Mouse (Mus musculus) kidney, embryonic 15.5 days (tissue): ENCODE measurements at regions not wholly inside any gene's neighbourhood (a gene's known extent, or its start where the extent isn't known, plus 50 kb on each side); places are given as distances from the start of the nearest gene placed in this dataset.

Source experiments
- ATAC-seq: fragments of 200-750 bp; cut with Nextera tagmentation; replicated peaks from 2 replicates; pipeline ENCODE4 v1.8.0; 2017; ENCODE audit warnings: moderate TSS enrichment; ENCODE audit not compliant: low FRiP score
- H3K27ac ChIP-seq: fragments of 300-500 bp; sonication (generic); 2 replicates; pipeline ENCODE4 v1.5.1; 2015; ENCODE audit warnings: mild to moderate bottlenecking, inconsistent platforms
- H3K27me3 ChIP-seq: fragments of 300-500 bp; sonication (generic); 2 replicates; pipeline ENCODE4 v1.6.1; 2015; ENCODE audit warnings: inconsistent platforms
- H3K36me3 ChIP-seq: fragments of 300-500 bp; sonication (generic); 2 replicates; pipeline ENCODE4 v1.6.1; 2015; ENCODE audit warnings: inconsistent platforms
- H3K4me1 ChIP-seq: fragments of 300-500 bp; sonication (generic); 2 replicates; pipeline ENCODE4 v1.6.1; 2015; ENCODE audit warnings: inconsistent platforms
- H3K4me2 ChIP-seq: fragments of 300-500 bp; sonication (generic); 2 replicates; pipeline ENCODE4 v1.6.1; 2015; ENCODE audit warnings: moderate library complexity, mild to moderate bottlenecking, inconsistent platforms
- H3K4me3 ChIP-seq: fragments of 300-500 bp; sonication (generic); replicated peaks from 2 replicates; pipeline ENCODE4 v1.5.1; 2015; ENCODE audit warnings: mild to moderate bottlenecking, inconsistent platforms
- H3K9ac ChIP-seq: fragments of 300-500 bp; sonication (generic); 2 replicates; pipeline ENCODE4 v1.6.1; 2015; ENCODE audit warnings: mild to moderate bottlenecking, inconsistent platforms
- H3K9me3 ChIP-seq: fragments of 300-500 bp; sonication (generic); replicated peaks from 2 replicates; pipeline ENCODE4 v1.6.1; 2016; ENCODE audit warnings: inconsistent platforms
- WGBS: fragments of 180-500 bp; shearing (Covaris S2); methylation state at CpG from one replicate; pipeline ENCODE4 v1.1.7; 2015; ENCODE audit warnings: mixed read lengths; 5-methylcytosine and 5-hydroxymethylcytosine counted together

DNA sequence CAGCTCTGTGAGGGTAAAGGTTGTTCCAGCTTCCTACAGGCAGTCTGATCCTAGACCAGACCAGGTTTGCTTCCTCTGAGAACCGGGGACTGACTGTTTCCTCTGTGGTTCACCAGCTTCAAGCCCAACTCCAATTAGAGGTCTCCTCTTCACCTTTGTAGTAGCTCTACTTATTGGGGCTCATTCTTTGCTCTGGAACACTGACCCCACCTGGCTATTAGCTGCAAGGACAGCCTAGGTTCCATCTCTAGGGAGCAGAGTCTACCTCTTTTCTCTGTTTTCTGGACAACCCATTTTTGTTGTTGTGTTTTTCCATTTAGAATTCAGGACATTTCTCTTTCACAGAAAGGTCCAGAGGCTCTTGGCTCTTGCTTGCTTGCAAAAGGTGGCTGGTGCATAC lies 129.3 kb upstream of the Podxl start:
- no peak for ATAC-seq
- no peak overlapping the region for H3K9ac ChIP-seq
- no peaks in the 10 kb centered on the region for H3K27me3 ChIP-seq
- no peaks in the 10 kb centered on the region for H3K4me1 ChIP-seq
- no peak overlapping the region for H3K4me3 ChIP-seq
- H3K27ac ChIP-seq = no peak overlapping the region
- whole genome bisulfite sequencing = 87% methylated on average over 1 of the region's 1 CpGs
- no peaks in the 10 kb centered on the region for H3K36me3 ChIP-seq
- H3K4me2 ChIP-seq = no peak overlapping the region
- H3K9me3 ChIP-seq = no peaks in the 10 kb centered on the region

DNA sequence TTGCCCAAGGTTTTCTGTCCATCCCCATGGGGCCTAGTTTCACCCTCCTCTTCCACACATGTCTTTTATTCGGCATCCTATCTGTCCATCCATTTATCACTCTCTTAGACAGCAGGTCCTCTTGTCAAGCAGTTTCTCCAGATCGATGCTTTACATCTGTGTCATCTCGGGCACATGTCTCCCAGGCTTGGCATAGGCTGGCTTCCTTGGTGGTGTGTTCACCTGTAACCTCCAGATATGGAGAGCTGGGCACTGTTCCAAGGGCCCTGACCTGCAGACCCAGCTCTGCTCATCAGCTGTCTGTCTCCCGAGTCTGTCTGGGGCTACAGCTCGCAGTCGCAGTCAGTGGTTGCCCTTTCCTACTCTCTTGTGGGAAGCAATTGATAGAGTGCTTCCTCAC lies 128.2 kb upstream of the Podxl start:
- no peak for ATAC-seq
- Histone ChIP-seq H3K4me3 (no peak overlapping the region), H3K4me2 (no peak overlapping the region), H3K27ac (no peak overlapping the region), H3K27me3 (no peaks in the 10 kb centered on the region), H3K9me3 (no peaks in the 10 kb centered on the region), H3K9ac (no peak overlapping the region), H3K36me3 (no peaks in the 10 kb centered on the region), H3K4me1 (no peaks in the 10 kb centered on the region)
- 64% methylated on average over 6 of the region's 6 CpGs for WGBS

DNA sequence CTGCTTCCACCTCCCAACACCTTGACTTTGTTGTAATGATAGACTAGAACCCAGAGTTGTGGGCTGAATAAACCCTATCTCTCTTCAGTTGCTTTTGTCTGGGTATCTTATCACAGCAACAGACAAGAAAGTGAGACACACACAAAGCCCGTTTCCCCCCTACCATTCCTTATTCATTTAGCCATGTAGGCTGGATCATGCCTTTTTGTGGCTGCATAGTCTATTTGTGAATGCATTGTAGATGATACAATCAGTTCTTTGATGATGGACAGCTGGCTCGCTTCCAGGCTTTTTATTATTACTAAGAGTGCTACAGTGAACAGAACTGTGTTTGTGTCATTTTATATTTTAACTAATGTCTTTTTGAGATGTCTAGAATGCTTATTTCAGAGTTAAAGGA lies 116.3 kb upstream of the Podxl start:
- H3K36me3 ChIP-seq = no peaks in the 10 kb centered on the region
- H3K4me1 ChIP-seq = no peaks in the 10 kb centered on the region
- no peaks in the 10 kb centered on the region for H3K27me3 ChIP-seq
- ATAC-seq = no peak
- H3K4me2 ChIP-seq = no peak overlapping the region
- H3K4me3 ChIP-seq = no peak overlapping the region
- H3K9ac ChIP-seq = no peak overlapping the region
- H3K9me3 ChIP-seq = no peaks in the 10 kb centered on the region
- H3K27ac ChIP-seq = no peak overlapping the region
- 75% methylated on average over 2 of the region's 2 CpGs for WGBS

DNA sequence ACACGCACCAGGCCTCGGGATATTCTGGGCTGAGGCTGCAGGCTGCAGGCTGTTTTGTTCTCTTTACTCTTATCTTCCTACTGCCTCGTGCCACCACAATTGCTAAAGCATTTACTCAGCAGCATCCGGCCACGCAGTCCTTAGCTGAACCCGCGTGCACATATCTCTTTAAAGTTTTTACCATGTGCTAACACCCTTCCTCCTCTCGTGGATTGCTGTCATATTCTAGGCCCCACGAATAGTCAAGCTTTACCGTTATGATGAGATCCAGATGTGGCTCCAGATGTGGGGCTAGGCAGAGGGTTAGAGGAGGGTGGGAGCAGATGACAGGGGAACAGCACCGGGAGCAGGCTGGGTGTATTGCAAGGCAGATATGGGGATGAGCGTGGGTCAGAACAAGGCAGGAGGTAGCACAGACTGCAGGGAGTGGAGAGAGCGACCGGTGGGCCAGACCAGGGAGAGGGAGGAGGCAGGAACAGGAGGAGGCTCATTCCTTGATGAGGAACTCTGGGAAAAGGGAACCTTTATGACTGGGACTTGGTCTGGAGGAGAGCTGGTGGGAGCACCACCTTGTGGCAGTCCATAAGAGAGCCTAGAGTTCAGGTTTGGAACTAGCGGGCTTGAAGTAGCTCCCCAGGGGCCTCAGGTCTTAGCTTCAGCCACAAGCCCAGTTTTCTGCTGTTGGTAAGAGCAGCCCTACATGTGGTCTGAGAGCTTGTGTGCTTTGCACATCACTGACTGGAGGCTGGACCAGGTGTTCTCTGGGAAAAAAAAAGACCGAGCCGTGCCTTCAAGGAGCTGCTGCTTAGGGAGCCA lies 102.1 kb upstream of the Podxl start:
- Histone ChIP-seq H3K36me3 (no peaks in the 10 kb centered on the region), H3K4me3 (no peak overlapping the region), H3K27ac (no peak overlapping the region), H3K9ac (no peak overlapping the region), H3K27me3 (peaks cover 10% of the 10 kb centered on the region; the same call in 1 of the 2 replicates), H3K4me1 (no peaks in the 10 kb centered on the region), H3K4me2 (no peak overlapping the region), H3K9me3 (no peaks in the 10 kb centered on the region)
- 68% methylated on average over 17 of the region's 17 CpGs for WGBS
- no peak for ATAC-seq

DNA sequence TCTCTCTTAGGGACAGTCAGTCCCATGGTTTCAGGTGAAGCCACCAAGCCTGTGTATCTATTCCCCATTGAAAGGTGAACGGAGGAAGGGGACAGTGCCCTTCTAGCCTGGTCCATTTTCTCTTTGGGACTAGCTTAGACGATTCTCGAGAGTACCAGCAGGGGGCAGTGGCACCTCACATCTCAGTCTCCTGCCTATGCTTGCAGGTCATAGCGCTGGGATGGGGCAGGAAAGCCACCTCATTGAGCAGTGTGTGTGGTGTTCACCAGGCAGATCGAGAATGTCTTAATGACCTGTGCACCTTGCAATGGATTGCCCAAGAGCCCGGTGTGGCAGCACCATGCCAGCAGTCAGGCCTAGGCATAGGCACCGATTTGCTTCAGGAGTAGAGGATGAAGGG lies 100.7 kb upstream of the Podxl start:
- peak; percentile 62; the same call in 1 of the 2 replicates for ATAC-seq
- Histone ChIP-seq H3K9me3 (no peaks in the 10 kb centered on the region), H3K36me3 (no peaks in the 10 kb centered on the region), H3K4me2 (no peak overlapping the region), H3K9ac (no peak overlapping the region), H3K27me3 (peaks cover 14% of the 10 kb centered on the region; the same call in 1 of the 2 replicates), H3K4me1 (no peaks in the 10 kb centered on the region), H3K4me3 (no peak overlapping the region), H3K27ac (no peak overlapping the region)
- 17% methylated on average over 7 of the region's 7 CpGs for WGBS

DNA sequence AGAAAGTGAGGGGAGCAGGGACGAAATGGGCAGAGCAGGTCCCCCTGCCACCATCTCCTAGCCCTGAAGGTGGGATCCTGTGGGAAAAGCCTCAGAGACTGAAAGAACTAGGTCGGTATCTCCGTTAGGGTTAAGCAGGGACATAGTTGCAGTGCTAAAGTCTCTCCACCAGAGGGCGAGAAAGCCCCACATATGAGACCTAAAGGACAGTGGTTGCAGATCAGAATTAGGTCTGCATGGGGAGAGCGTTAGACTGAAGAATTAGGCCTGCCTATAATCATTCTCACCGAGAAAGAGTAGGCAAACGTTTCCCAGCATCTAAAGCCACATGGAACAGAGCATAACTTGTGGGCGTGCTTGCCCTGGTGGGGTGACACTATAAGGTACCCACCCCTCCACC lies 97.0 kb upstream of the Podxl start:
- WGBS = 14% methylated on average over 8 of the region's 8 CpGs
- 0 out of 2 replicates have a peak, but pooled peaks have one; percentile 31 for ATAC-seq
- Histone ChIP-seq H3K9ac (no peak overlapping the region), H3K36me3 (no peaks in the 10 kb centered on the region), H3K4me2 (no peak overlapping the region), H3K4me3 (no peak overlapping the region), H3K27me3 (peaks cover 14% of the 10 kb centered on the region; the same call in 1 of the 2 replicates), H3K4me1 (no peaks in the 10 kb centered on the region), H3K27ac (no peak overlapping the region), H3K9me3 (no peaks in the 10 kb centered on the region)

DNA sequence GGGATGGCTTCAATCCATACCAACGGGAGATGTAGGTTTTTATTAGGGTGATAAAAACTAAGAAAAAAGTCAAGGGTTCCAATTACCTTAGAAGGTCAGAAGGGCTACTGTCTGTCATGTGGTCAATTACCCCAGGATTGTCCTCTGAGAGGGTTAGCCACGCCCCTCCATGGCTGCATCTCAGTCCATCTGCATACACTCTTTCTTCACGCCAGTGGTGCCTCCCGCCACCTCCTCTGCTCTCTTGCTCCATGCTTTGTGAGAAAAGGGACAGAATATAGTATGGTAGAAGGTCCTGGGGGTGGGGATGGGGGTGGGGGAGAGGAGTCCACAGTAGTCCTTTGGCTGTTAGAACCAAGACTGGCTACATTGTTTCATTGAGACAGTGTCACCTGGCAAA lies 96.1 kb upstream of the Podxl start:
- H3K9me3 ChIP-seq = no peaks in the 10 kb centered on the region
- H3K9ac ChIP-seq = no peak overlapping the region
- no peaks in the 10 kb centered on the region for H3K4me1 ChIP-seq
- no peaks in the 10 kb centered on the region for H3K36me3 ChIP-seq
- WGBS = 30% methylated on average over 4 of the region's 4 CpGs
- ATAC-seq = no peak
- peaks cover 14% of the 10 kb centered on the region; the same call in 1 of the 2 replicates for H3K27me3 ChIP-seq
- H3K27ac ChIP-seq = no peak overlapping the region
- H3K4me2 ChIP-seq = no peak overlapping the region
- no peak overlapping the region for H3K4me3 ChIP-seq

DNA sequence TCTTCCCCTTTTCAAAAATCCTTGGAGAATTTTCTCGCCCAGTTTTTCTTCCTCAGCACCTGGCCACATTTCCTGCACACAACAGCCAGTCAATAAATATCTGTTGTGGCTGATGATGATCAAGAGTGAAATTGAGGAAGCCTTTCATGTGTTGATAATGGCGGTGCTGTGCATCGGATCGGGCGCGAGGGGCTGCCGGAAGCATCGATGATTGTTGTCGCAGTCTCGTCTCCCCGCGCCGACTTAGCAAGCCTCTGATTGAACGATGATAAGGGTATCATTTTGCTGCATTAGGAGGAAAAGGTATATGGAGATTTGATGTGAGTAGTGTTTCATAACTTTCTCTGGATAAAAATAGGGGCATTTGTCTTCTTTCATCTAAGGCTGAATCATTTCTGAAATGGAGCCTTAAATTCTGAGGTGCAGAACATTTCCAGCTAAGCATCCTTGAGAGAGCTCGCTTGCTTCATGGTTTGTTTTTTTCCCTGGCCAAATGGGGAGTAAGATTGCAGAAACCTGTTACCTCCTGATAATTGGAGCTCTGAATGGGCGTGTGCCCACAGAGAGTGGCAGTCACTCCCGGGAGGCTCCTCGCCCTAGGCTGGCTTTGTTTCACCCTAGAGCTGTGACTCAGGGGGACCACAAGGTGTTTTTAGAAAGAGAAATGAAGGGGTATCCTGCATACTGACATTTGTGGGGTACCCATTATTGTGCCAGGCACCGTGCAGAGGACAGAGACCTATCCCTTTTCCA lies 94.8 kb upstream of the Podxl start:
- Histone ChIP-seq H3K4me2 (no peak overlapping the region), H3K9ac (no peak overlapping the region), H3K9me3 (no peaks in the 10 kb centered on the region), H3K27ac (no peak overlapping the region), H3K4me3 (no peak overlapping the region), H3K27me3 (peaks cover 12% of the 10 kb centered on the region; the same call in 1 of the 2 replicates), H3K36me3 (no peaks in the 10 kb centered on the region), H3K4me1 (no peaks in the 10 kb centered on the region)
- WGBS = 75% methylated on average over 19 of the region's 19 CpGs
- no peak for ATAC-seq

DNA sequence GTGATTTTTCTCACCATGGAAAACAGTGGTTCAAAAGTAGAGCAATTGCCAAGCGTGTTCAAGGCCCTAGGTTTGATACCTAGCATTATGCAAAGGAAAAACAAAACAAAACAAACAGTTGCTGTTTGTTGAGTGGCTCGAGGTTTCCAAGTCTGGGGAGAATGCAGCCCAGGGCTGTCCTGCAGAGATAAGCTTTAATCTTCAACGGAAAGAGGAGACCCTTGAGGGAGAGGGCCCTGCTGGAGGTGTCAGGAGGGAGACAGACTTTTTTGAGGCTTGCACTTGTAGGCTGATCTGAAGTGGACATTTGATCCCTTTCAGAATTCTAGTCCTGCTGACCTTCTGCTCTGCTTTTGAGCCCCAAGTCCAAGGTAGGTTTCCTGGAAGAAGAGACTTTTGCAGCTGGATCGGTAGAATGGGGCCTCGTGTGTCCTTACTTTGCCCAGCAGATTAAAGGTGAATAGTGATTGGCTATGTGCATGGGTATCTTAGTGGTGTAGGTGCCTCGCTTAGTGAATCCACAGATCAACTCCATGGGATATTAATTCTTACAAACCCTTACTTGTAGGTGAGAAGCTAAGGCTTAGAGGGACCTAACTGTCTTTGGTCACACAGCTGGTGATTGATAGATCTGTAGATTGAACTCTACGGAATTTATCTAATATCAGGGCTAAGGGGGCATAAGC lies 87.2 kb upstream of the Podxl start:
- Histone ChIP-seq H3K4me2 (no peak overlapping the region), H3K4me1 (no peaks in the 10 kb centered on the region), H3K36me3 (no peaks in the 10 kb centered on the region), H3K4me3 (no peak overlapping the region), H3K9me3 (no peaks in the 10 kb centered on the region), H3K9ac (no peak overlapping the region), H3K27ac (no peak overlapping the region), H3K27me3 (no peaks in the 10 kb centered on the region)
- no peak for ATAC-seq
- 66% methylated on average over 7 of the region's 7 CpGs for WGBS

DNA sequence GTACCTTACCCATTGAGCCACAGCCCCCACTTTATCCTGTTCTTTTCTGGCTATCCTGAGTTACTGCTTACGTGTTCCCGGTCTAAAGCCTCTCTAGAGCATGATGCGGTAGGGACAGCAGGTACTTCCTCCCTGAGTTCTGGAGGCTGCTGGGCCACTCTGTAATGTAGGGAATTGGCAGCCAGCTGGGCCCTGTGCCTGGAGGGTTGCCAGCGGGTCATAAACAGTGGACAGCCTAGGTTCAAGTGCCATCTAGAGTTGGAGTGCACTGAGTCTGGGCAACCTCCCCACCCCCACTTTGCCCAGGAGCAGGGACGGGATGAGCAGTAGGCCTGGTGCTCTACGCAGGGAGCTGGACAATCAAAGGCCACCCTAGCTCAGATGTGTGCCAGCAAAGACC lies 81.5 kb upstream of the Podxl start:
- no peak overlapping the region for H3K27ac ChIP-seq
- H3K4me3 ChIP-seq = no peak overlapping the region
- no peaks in the 10 kb centered on the region for H3K9me3 ChIP-seq
- H3K27me3 ChIP-seq = no peaks in the 10 kb centered on the region
- 85% methylated on average over 6 of the region's 6 CpGs for WGBS
- no peak overlapping the region for H3K4me2 ChIP-seq
- H3K4me1 ChIP-seq = peaks cover 17% of the 10 kb centered on the region
- H3K9ac ChIP-seq = no peak overlapping the region
- ATAC-seq = no peak; the same call in 1 of the 2 replicates
- no peaks in the 10 kb centered on the region for H3K36me3 ChIP-seq

DNA sequence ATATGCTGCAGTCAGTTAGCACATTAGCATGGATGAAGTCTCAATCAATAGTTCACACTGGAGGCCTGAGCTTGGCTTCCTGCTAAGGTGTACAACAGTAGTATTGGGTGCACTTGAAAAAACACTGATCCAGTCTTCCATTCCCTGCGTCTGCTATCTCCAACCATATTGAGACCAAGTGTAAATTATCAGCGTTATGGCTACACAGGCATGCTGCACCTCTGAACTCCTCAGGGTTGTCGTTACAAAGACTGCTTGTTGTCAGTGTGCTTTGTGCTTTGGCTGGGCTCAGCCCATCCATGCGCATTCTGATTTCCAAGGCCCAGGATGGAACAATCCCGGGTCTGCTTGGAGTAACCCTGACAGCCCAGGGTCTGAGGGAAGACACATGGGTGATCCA lies 80.7 kb upstream of the Podxl start:
- 78% methylated on average over 5 of the region's 5 CpGs for whole genome bisulfite sequencing
- no peaks in the 10 kb centered on the region for H3K9me3 ChIP-seq
- peaks cover 20% of the 10 kb centered on the region for H3K4me1 ChIP-seq
- no peak overlapping the region for H3K4me2 ChIP-seq
- H3K27ac ChIP-seq = no peak overlapping the region
- H3K27me3 ChIP-seq = no peaks in the 10 kb centered on the region
- no peak overlapping the region for H3K4me3 ChIP-seq
- no peaks in the 10 kb centered on the region for H3K36me3 ChIP-seq
- H3K9ac ChIP-seq = no peak overlapping the region
- ATAC-seq = no peak

DNA sequence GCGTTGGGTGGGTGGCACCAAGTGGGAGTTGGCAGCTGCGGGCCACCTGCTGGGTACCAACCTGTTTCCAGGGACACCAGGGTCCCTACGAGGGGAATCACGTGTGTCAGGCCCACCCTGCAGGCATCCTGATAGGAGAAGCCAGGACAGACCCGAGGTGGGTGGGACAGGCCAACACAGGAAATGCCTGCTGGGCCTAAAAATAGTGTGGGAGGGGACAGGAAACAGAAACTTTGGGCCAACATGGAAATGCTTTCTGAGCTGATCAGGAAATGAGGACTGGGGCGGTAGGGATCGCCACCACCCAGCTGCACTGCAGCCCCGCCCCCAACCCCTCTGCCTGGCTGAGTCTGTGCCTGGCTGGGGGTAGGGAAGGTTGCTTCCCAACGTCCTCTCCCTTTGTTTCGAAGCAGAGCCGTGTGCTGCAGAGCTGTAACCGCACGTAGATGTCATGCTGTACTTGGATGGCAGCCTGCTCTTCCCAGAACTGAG lies 78.7 kb upstream of the Podxl start:
- Histone ChIP-seq H3K27ac (peak overlapping the region; percentile 75), H3K4me2 (peak overlapping the region; percentile 17), H3K9me3 (no peaks in the 10 kb centered on the region), H3K4me1 (peaks cover 35% of the 10 kb centered on the region), H3K4me3 (no peak overlapping the region), H3K36me3 (no peaks in the 10 kb centered on the region), H3K27me3 (no peaks in the 10 kb centered on the region), H3K9ac (no peak overlapping the region)
- ATAC-seq = peak; percentile 57
- 33% methylated on average over 13 of the region's 13 CpGs for WGBS
